Mouse (Mus musculus): ENCODE results near the gene Rasgef1c. TPM values are rescaled to one million over a fixed set of nuclear protein-coding genes. Genes with fewer than 3 reads are reported as not detected.

Rasgef1c gene
- polyA plus RNA-seq (2014; fragmentation: Illumina TruSeq; extraction: RNeasy Lipid Tissue Mini Kit (QIAGEN cat#74804); ENCODE audit: low read depth, low replicate concordance), result not detected

DNA sequence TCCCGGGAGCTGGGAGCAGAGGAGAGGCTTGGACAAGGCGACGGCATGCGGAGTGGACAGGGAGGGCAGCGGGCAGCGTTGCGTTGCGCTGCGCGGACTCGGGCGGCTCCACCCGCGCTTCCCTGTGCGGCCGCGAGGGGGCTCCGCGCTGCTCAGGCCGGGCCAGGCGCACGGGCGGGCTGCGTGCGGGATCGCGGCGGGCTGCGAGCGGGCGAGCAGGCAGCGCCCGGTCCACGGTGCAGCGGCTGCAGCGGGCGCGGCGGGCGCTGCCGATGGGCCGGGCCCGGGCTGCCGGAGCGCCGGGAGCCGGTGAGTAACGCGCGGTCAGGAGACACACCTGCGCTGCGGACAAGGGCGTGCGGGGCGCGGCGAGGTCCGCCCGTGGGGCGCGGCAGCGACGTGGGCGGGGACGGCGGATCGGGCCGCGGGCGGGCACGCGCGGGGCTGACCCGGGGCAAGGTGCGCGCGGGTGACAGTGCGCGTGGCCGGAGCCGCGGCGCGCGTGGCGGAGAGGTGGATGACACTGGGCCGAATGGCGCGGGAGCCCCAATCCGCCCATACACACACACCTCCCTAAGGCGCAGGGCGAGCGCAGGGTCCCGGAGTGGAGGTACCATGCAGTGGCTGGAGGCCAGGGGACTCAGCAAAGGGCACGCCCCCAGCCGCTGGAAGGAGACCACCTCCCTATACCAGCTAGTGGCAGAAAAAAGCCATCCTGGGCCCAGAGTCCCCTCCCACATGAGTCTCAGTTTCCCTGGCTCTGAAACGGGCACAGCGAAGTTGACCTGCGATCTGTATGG, at the start of gene Rasgef1c:
TSS of gene Rasgef1c (plus strand) at position 177 of the 800 bp plus-strand sequence.

DNA sequence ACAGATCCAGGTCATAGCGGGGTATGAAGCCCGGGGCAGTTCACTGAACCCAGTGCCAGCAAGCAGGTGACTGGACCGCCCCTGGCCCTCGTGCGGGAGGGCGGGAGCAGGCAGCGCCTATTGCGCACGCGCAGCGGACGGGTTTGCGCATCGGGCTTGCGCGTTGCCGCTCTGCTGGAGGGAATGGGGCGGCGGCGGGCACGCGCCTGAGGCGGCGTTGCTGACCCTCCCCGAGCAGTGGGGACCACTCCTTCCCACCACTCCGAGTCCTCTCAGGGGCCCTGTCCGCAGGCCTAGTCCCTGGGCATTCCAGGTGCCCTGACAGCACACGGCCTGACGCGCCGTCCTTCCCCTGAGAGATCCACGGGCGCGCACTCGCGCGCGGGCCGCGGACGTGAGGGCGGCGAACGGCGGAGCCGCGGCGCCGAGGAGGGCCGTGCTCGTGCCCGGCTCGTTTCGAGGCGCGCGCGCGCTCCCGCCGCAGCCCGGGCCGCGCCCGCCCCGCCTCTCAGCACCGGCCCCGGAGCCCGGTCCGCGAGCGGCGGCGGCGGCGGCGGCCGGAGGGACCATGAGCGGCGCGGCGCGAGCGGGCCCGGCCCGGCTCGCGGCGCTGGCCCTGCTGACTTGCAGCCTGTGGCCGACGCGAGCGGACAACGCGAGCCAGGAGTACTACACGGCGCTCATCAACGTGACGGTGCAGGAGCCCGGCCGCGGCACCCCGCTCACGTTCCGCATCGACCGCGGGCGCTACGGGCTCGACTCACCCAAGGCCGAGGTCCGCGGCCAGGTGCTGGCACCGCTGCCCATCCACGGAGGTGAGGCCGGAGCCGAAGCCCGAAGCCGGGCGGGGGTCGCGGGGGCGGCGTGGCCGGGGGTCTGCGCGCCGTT, 123.4 kb downstream of the Rasgef1c start, which contains the start of gene Rnf130:
TSS of gene Rnf130 (plus strand) at position 514 of the 888 bp plus-strand sequence.

Other genes with a start within 250 kb of the Rasgef1c start
- gene Scgb3a1, start 238.2 kb upstream of the Rasgef1c start, polyA plus RNA-seq (2014; fragmentation: Illumina TruSeq; extraction: RNeasy Lipid Tissue Mini Kit (QIAGEN cat#74804); ENCODE audit: low read depth, low replicate concordance), result not detected
- gene Cnot6, start 189.1 kb upstream of the Rasgef1c start, polyA plus RNA-seq (2014; fragmentation: Illumina TruSeq; extraction: RNeasy Lipid Tissue Mini Kit (QIAGEN cat#74804); ENCODE audit: low read depth, low replicate concordance), result 187 TPM
- 2.6 TPM for gene Gfpt2, start 107.7 kb upstream of the Rasgef1c start, polyA plus RNA-seq (2014; fragmentation: Illumina TruSeq; extraction: RNeasy Lipid Tissue Mini Kit (QIAGEN cat#74804); ENCODE audit: low read depth, low replicate concordance)
- 168 TPM for gene Mapk9, start 55.1 kb upstream of the Rasgef1c start, polyA plus RNA-seq (2014; fragmentation: Illumina TruSeq; extraction: RNeasy Lipid Tissue Mini Kit (QIAGEN cat#74804); ENCODE audit: low read depth, low replicate concordance)
- 206 TPM for gene Rnf130, start 123.5 kb downstream of the Rasgef1c start, polyA plus RNA-seq (2014; fragmentation: Illumina TruSeq; extraction: RNeasy Lipid Tissue Mini Kit (QIAGEN cat#74804); ENCODE audit: low read depth, low replicate concordance)
- 19.7 TPM for gene Tbc1d9b, start 229.6 kb downstream of the Rasgef1c start, polyA plus RNA-seq (2014; fragmentation: Illumina TruSeq; extraction: RNeasy Lipid Tissue Mini Kit (QIAGEN cat#74804); ENCODE audit: low read depth, low replicate concordance)